Mouse (Mus musculus) CH12.LX (cell line): ENCODE data around the gene Tmem30c. TPM values are rescaled to one million over a fixed set of nuclear protein-coding genes. Genes with fewer than 3 reads are reported as not detected.

ENCODE experiments used
- DNase-seq: peaks from one replicate; pipeline ENCODE4 v3.0.0-alpha.2; 2013; ENCODE audit errors: extremely low read depth
- H3K27ac ChIP-seq: 2 replicates; pipeline ENCODE4 v1.5.1; 2012; ENCODE audit warnings: low read depth, mild to moderate bottlenecking, control low read depth, moderate library complexity; ENCODE audit not compliant: insufficient read depth
- H3K27me3 ChIP-seq: replicated peaks from 2 replicates; pipeline ENCODE3; 2012; ENCODE audit warnings: inconsistent platforms
- H3K36me3 ChIP-seq, 2 experiments: replicated peaks in 1 of 2; 2 replicates each; pipeline versions ENCODE3 to v1.6.1; 2012; ENCODE audit warnings: inconsistent platforms in 1 of 2, low read length in 1 of 2, mild to moderate bottlenecking in 1 of 2, mixed read lengths in 1 of 2, moderate library complexity in 1 of 2; ENCODE audit not compliant: control insufficient read depth in 1 of 2, insufficient read depth in 1 of 2
- H3K4me1 ChIP-seq, 2 experiments: 2 replicates each; pipeline ENCODE4 v1.6.1; 2012; ENCODE audit warnings: inconsistent platforms in 1 of 2, moderate library complexity in 1 of 2; ENCODE audit not compliant: insufficient read depth in 2 of 2, control insufficient read depth in 1 of 2
- H3K4me2 ChIP-seq: 2 replicates; pipeline ENCODE4 v1.6.1; 2012; ENCODE audit warnings: low read depth, mild to moderate bottlenecking, control low read depth; ENCODE audit not compliant: poor library complexity, insufficient read depth, severe bottlenecking
- H3K4me3 ChIP-seq, 3 experiments: fragments of 150-350 bp in 1 of 3; sonication (generic) in 1 of 3; replicated peaks in 1 of 3; 2 replicates each; pipeline versions ENCODE3 to v1.5.1; 2011 to 2012; ENCODE audit warnings: low read depth in 2 of 3, low read length in 2 of 3, mild to moderate bottlenecking in 2 of 3, moderate library complexity in 2 of 3, control low read depth in 1 of 3, improper control_type of control experiment in 1 of 3, inconsistent platforms in 1 of 3, mixed read lengths in 1 of 3; ENCODE audit not compliant: poor library complexity in 1 of 3
- H3K79me2 ChIP-seq: replicated peaks from 2 replicates; pipeline ENCODE4 v1.6.1; 2012; ENCODE audit warnings: mild to moderate bottlenecking, moderate library complexity; ENCODE audit not compliant: control insufficient read depth, poor library complexity, insufficient read depth, severe bottlenecking; ENCODE audit errors: extremely low read depth
- H3K9ac ChIP-seq: 2 replicates; pipeline ENCODE4 v1.6.1; 2012; ENCODE audit warnings: low read depth, mild to moderate bottlenecking, control low read depth, moderate library complexity; ENCODE audit not compliant: insufficient read depth
- H3K9me3 ChIP-seq: replicated peaks from 2 replicates; pipeline ENCODE3; 2012; ENCODE audit warnings: low read length, inconsistent platforms, mixed read lengths
- CHD1 ChIP-seq: IDR thresholded peaks from 2 replicates; pipeline ENCODE4 v1.6.1; 2012; ENCODE audit warnings: low read depth, low read length, improper control_type of control experiment, inconsistent platforms
- CHD2 ChIP-seq: IDR thresholded peaks from 2 replicates; pipeline ENCODE4 v1.6.1; 2011; ENCODE audit warnings: low read length, improper control_type of control experiment
- CTCF ChIP-seq, 2 experiments: IDR thresholded peaks in 1 of 2; conservative IDR thresholded peaks in 1 of 2; 2 replicates each; pipeline ENCODE4 v1.5.1; 2011 to 2012; ENCODE audit warnings: low read depth in 2 of 2, low read length in 2 of 2, improper control_type of control experiment in 1 of 2, inconsistent platforms in 1 of 2, mild to moderate bottlenecking in 1 of 2, moderate library complexity in 1 of 2
- GABPA ChIP-seq: IDR thresholded peaks from 2 replicates; pipeline ENCODE4 v1.6.1; 2012; ENCODE audit warnings: low read depth, low read length, improper control_type of control experiment, inconsistent platforms; ENCODE audit not compliant: insufficient replicate concordance
- JUN ChIP-seq: IDR thresholded peaks from 2 replicates; pipeline ENCODE4 v1.6.1; 2011; ENCODE audit warnings: low read depth, mild to moderate bottlenecking, low read length, improper control_type of control experiment, moderate library complexity; ENCODE audit not compliant: insufficient read depth
- KAT2A ChIP-seq: IDR thresholded peaks from 2 replicates; pipeline ENCODE4 v1.6.1; 2012; ENCODE audit warnings: low read length, improper control_type of control experiment, inconsistent platforms; ENCODE audit not compliant: insufficient replicate concordance
- MAZ ChIP-seq: IDR thresholded peaks from 2 replicates; pipeline ENCODE4 v1.6.1; 2012; ENCODE audit warnings: low read depth, mild to moderate bottlenecking, inconsistent platforms, low read length, improper control_type of control experiment, moderate library complexity
- NELFE ChIP-seq: IDR thresholded peaks from 2 replicates; pipeline ENCODE4 v1.6.1; 2011; ENCODE audit warnings: low read depth, low read length, improper control_type of control experiment
- NRF1 ChIP-seq: IDR thresholded peaks from 2 replicates; pipeline ENCODE4 v1.6.1; 2014; ENCODE audit warnings: low read depth, mild to moderate bottlenecking, inconsistent platforms, low read length, improper control_type of control experiment, moderate library complexity
- RAD21 ChIP-seq: IDR thresholded peaks from 2 replicates; pipeline ENCODE4 v1.6.1; 2011; ENCODE audit warnings: low read depth, mild to moderate bottlenecking, low read length, improper control_type of control experiment, moderate library complexity
- RCOR1 ChIP-seq: conservative IDR thresholded peaks from 2 replicates; pipeline ENCODE4 v1.6.1; 2012; ENCODE audit warnings: low read depth, mild to moderate bottlenecking, inconsistent platforms, low read length, improper control_type of control experiment
- SMC3 ChIP-seq: IDR thresholded peaks from 2 replicates; pipeline ENCODE4 v1.6.1; 2011; ENCODE audit warnings: low read depth, low read length, improper control_type of control experiment
- USF1 ChIP-seq: IDR thresholded peaks from 2 replicates; pipeline ENCODE4 v1.6.1; 2014; ENCODE audit warnings: low read depth, mild to moderate bottlenecking, inconsistent platforms, low read length, improper control_type of control experiment
- USF2 ChIP-seq: conservative IDR thresholded peaks from 2 replicates; pipeline ENCODE4 v1.6.1; 2011; ENCODE audit warnings: low read depth, low read length, improper control_type of control experiment
- dilution Hi-C: fragments of 300-500 bp; cut with MboI; formaldehyde crosslinking; loops from 2 replicates; pipeline ENCODE4 v1.14.3; 2020; ENCODE audit warnings: low sequenced_read_pairs; ENCODE audit not compliant: extremely low pct_unique_long_range_greater_than_20kb, extremely low pct_ligation_motif_present
- in situ Hi-C: fragments of 300-500 bp; cut with MboI; formaldehyde crosslinking; loops from 3 replicates; pipeline ENCODE4 v1.14.3; 2019; ENCODE audit warnings: low sequenced_read_pairs, low pct_ligation_motif_present, low pct_unique_long_range_greater_than_20kb, mixed read lengths
- polyA plus RNA-seq: library from polyadenylated mRNA; unstranded; fragments of >175 nt; gene quantifications from 2 replicates; pipeline ENCODE4 v1.2.1, GENCODE M21; 2012; ENCODE audit warnings: low read depth; ENCODE audit not compliant: insufficient read length
- total RNA-seq, 2 experiments: library from RNA; depleted of rRNA; stranded (reverse); fragments of 300-350 nt in 1 of 2; fragments of >200 nt in 1 of 2; gene quantifications; 2 replicates each; pipeline ENCODE4 v1.2.3; 2012 to 2014

Tmem30c gene
- total and polyA plus RNA-seq, 3 experiments, result 0.07 to 0.16 TPM; not detected in 1

- Histone ChIP-seq H3K9ac (no peak overlapping the region), H3K79me2 (no peaks in the 10 kb centered on the region), H3K4me1 (peaks cover 7 to 11% of the 10 kb centered on the region in 2 experiments), H3K9me3 (no peaks in the 10 kb centered on the region), H3K4me2 (no peak overlapping the region), H3K4me3 (no peak overlapping the region), H3K27ac (no peak overlapping the region), H3K27me3 (no peaks in the 10 kb centered on the region), H3K36me3 (no peaks in the 10 kb centered on the region)
- dilution Hi-C loops, result no loop called here
- in situ Hi-C loops, result no loop called here
- DNase-seq, result no peak
- no peak for TF ChIP-seq SMC3
- no peak for TF ChIP-seq USF2
- no peak for TF ChIP-seq RCOR1
- no peak for TF ChIP-seq RAD21
- TF ChIP-seq USF1, result no peak
- TF ChIP-seq GABPA, result no peak
- TF ChIP-seq NRF1, result no peak
- no peak for TF ChIP-seq JUN
- no peak for TF ChIP-seq CTCF (conservative IDR thresholded peaks at IDR 0.05 in 1 of 2, IDR thresholded peaks at IDR 0.05 in 1 of 2; ENCODE audit: low read depth in 2 of 2, low read length in 2 of 2)
- no peak for TF ChIP-seq CHD2
- TF ChIP-seq KAT2A, result no peak
- no peak for TF ChIP-seq MAZ
These were observed 24.4 kb downstream of the Tmem30c start for GRCm38 (mm10) chr16:57268058-57268841.

GRCm38 (mm10) chr16:57267068-57267467 is 25.6 kb downstream of the Tmem30c start:
- no peaks in the 10 kb centered on the region for H3K79me2 ChIP-seq
- no peaks in the 10 kb centered on the region for H3K27me3 ChIP-seq
- no peaks in the 10 kb centered on the region for H3K9me3 ChIP-seq
- no peak for DNase-seq
- TF ChIP-seq NELFE, result no peak
- TF ChIP-seq CHD1, result no peak
- TF ChIP-seq MAZ, result no peak
- TF ChIP-seq CHD2, result no peak
- H3K36me3 ChIP-seq, result no peaks in the 10 kb centered on the region
- no peak overlapping the region for H3K4me2 ChIP-seq
- no peak overlapping the region for H3K27ac ChIP-seq
- H3K4me1 ChIP-seq, result peaks cover 7 to 11% of the 10 kb centered on the region in 2 experiments
- dilution Hi-C loops, result no loop called here
- in situ Hi-C loops, result no loop called here
- H3K4me3 ChIP-seq, result no peak overlapping the region
- no peak overlapping the region for H3K9ac ChIP-seq
